Mouse (Mus musculus): ENCODE data around the gene Hist1h3e. TPM values are rescaled to one million over a fixed set of nuclear protein-coding genes. Genes with fewer than 3 reads are reported as not detected.

Hist1h3e gene
- polyA plus RNA-seq, 1 experiment = 14.3 TPM

GRCm38 (mm10) chr13:23518885-23519284, 43.3 kb downstream of the Hist1h3e start:
- H3K9ac ChIP-seq (ENCODE audit: low read depth, poor library complexity, severe bottlenecking) = peak overlapping the region; percentile 96
- H3K4me1 ChIP-seq (ENCODE audit: control insufficient read depth, insufficient read depth, low read length) = no peaks in the 10 kb centered on the region
- H3K9me3 ChIP-seq (replicated peaks; ENCODE audit: control insufficient read depth, insufficient read depth, low read length, poor library complexity, severe bottlenecking) = no peaks in the 10 kb centered on the region
- peak overlapping the region; percentile 34 for H3K4me3 ChIP-seq (ENCODE audit: low read depth, low read length)
- H3K36me3 ChIP-seq (ENCODE audit: control insufficient read depth, insufficient read depth, low read length, poor library complexity, severe bottlenecking) = no peaks in the 10 kb centered on the region
- no peak for TF ChIP-seq EP300 (IDR thresholded peaks at IDR 0.05; ENCODE audit: insufficient read depth, low read depth, low read length)
- no peak for TF ChIP-seq CTCF (IDR thresholded peaks at IDR 0.05; ENCODE audit: low read depth, low read length)
- TF ChIP-seq POLR2A (IDR thresholded peaks at IDR 0.05; ENCODE audit: insufficient read depth, low read length) = no peak
- no peaks in the 10 kb centered on the region for H3K27me3 ChIP-seq (ENCODE audit: control insufficient read depth, insufficient read depth, low read length, poor library complexity, severe bottlenecking)
- peak overlapping the region; percentile 78 for H3K27ac ChIP-seq (ENCODE audit: insufficient read depth, low read length)

- H3K36me3 ChIP-seq (ENCODE audit: control insufficient read depth, insufficient read depth, low read length, poor library complexity, severe bottlenecking) = no peaks in the 10 kb centered on the region
- H3K4me1 ChIP-seq (ENCODE audit: control insufficient read depth, insufficient read depth, low read length) = peaks cover 4% of the 10 kb centered on the region
- no peaks in the 10 kb centered on the region for H3K9me3 ChIP-seq (replicated peaks; ENCODE audit: control insufficient read depth, insufficient read depth, low read length, poor library complexity, severe bottlenecking)
- peak overlapping the region; percentile 97 for H3K27ac ChIP-seq (ENCODE audit: insufficient read depth, low read length)
- H3K4me3 ChIP-seq (ENCODE audit: low read depth, low read length) = peak overlapping the region; percentile 67
- H3K9ac ChIP-seq (ENCODE audit: low read depth, poor library complexity, severe bottlenecking) = peak overlapping the region; percentile 96
- no peak for TF ChIP-seq CTCF (IDR thresholded peaks at IDR 0.05; ENCODE audit: low read depth, low read length)
- no peak for TF ChIP-seq POLR2A (IDR thresholded peaks at IDR 0.05; ENCODE audit: insufficient read depth, low read length)
- TF ChIP-seq EP300 (IDR thresholded peaks at IDR 0.05; ENCODE audit: insufficient read depth, low read depth, low read length) = no peak
- no peaks in the 10 kb centered on the region for H3K27me3 ChIP-seq (ENCODE audit: control insufficient read depth, insufficient read depth, low read length, poor library complexity, severe bottlenecking)
Observed at GRCm38 (mm10) chr13:23518295-23518603, 43.9 kb downstream of the Hist1h3e start.

- H3K27me3 ChIP-seq (ENCODE audit: control insufficient read depth, insufficient read depth, low read length, poor library complexity, severe bottlenecking) = no peaks in the 10 kb centered on the region
- peaks cover 6% of the 10 kb centered on the region for H3K4me1 ChIP-seq (ENCODE audit: control insufficient read depth, insufficient read depth, low read length)
- H3K36me3 ChIP-seq (ENCODE audit: control insufficient read depth, insufficient read depth, low read length, poor library complexity, severe bottlenecking) = no peaks in the 10 kb centered on the region
- peak overlapping the region; percentile 96 for H3K9ac ChIP-seq (ENCODE audit: low read depth, poor library complexity, severe bottlenecking)
- TF ChIP-seq EP300 (IDR thresholded peaks at IDR 0.05; ENCODE audit: insufficient read depth, low read depth, low read length) = 0 out of 2 replicates have a peak, but pooled peaks have one; percentile 34
- TF ChIP-seq CTCF (IDR thresholded peaks at IDR 0.05; ENCODE audit: low read depth, low read length) = no peak
- H3K9me3 ChIP-seq (replicated peaks; ENCODE audit: control insufficient read depth, insufficient read depth, low read length, poor library complexity, severe bottlenecking) = no peaks in the 10 kb centered on the region
- H3K27ac ChIP-seq (ENCODE audit: insufficient read depth, low read length) = peak overlapping the region; percentile 97
- peak overlapping the region; percentile 99 for H3K4me3 ChIP-seq (ENCODE audit: low read depth, low read length)
Observed at GRCm38 (mm10) chr13:23517603-23518294, 44.4 kb downstream of the Hist1h3e start.

GRCm38 (mm10) chr13:23516822-23517602, 45.2 kb downstream of the Hist1h3e start:
- Histone ChIP-seq H3K4me1 (ENCODE audit: control insufficient read depth, insufficient read depth, low read length) (peaks cover 8% of the 10 kb centered on the region), H3K27me3 (ENCODE audit: control insufficient read depth, insufficient read depth, low read length, poor library complexity, severe bottlenecking) (no peaks in the 10 kb centered on the region), H3K4me3 (ENCODE audit: low read depth, low read length) (peak overlapping the region; percentile 99), H3K27ac (ENCODE audit: insufficient read depth, low read length) (peak overlapping the region; percentile 86), H3K9ac (ENCODE audit: low read depth, poor library complexity, severe bottlenecking) (peak overlapping the region; percentile 44; the same call in 1 of the 2 replicates), H3K9me3 (replicated peaks; ENCODE audit: control insufficient read depth, insufficient read depth, low read length, poor library complexity, severe bottlenecking) (no peaks in the 10 kb centered on the region), H3K36me3 (ENCODE audit: control insufficient read depth, insufficient read depth, low read length, poor library complexity, severe bottlenecking) (no peaks in the 10 kb centered on the region)
- no peak for TF ChIP-seq POLR2A (IDR thresholded peaks at IDR 0.05; ENCODE audit: insufficient read depth, low read length)
- TF ChIP-seq CTCF (IDR thresholded peaks at IDR 0.05; ENCODE audit: low read depth, low read length) = no peak
- 0 out of 2 replicates have a peak, but pooled peaks have one; percentile 19 for TF ChIP-seq EP300 (IDR thresholded peaks at IDR 0.05; ENCODE audit: insufficient read depth, low read depth, low read length)

- TF ChIP-seq EP300 (IDR thresholded peaks at IDR 0.05; ENCODE audit: insufficient read depth, low read depth, low read length) (no peak), CTCF (IDR thresholded peaks at IDR 0.05; ENCODE audit: low read depth, low read length) (no peak), POLR2A (IDR thresholded peaks at IDR 0.05; ENCODE audit: insufficient read depth, low read length) (no peak)
- H3K9me3 ChIP-seq (replicated peaks; ENCODE audit: control insufficient read depth, insufficient read depth, low read length, poor library complexity, severe bottlenecking) = no peaks in the 10 kb centered on the region
- peak overlapping the region; percentile 62 for H3K4me3 ChIP-seq (ENCODE audit: low read depth, low read length)
- no peaks in the 10 kb centered on the region for H3K27me3 ChIP-seq (ENCODE audit: control insufficient read depth, insufficient read depth, low read length, poor library complexity, severe bottlenecking)
- H3K9ac ChIP-seq (ENCODE audit: low read depth, poor library complexity, severe bottlenecking) = peak overlapping the region; percentile 44
- H3K4me1 ChIP-seq (ENCODE audit: control insufficient read depth, insufficient read depth, low read length) = peaks cover 9% of the 10 kb centered on the region
- peak overlapping the region; percentile 65 for H3K27ac ChIP-seq (ENCODE audit: insufficient read depth, low read length)
- no peaks in the 10 kb centered on the region for H3K36me3 ChIP-seq (ENCODE audit: control insufficient read depth, insufficient read depth, low read length, poor library complexity, severe bottlenecking)
Observed at GRCm38 (mm10) chr13:23515826-23516620, 46.1 kb downstream of the Hist1h3e start.

Data from ES-Bruce4 (cell line).